Mouse (Mus musculus) adrenal gland (tissue): ENCODE data around the gene Prss27.
"Not testable (repeated sequence)": the region's sequence is repeated elsewhere in the genome, so short reads cannot be mapped to it uniquely, and the experiment has no call there.

Experiments used
- intact Hi-C: fragments of 180-260 bp; cut with DNase I; formaldehyde crosslinking; loops from one replicate; pipeline ENCODE4 v1.15.1; 2025

Gene Prss27

DNA sequence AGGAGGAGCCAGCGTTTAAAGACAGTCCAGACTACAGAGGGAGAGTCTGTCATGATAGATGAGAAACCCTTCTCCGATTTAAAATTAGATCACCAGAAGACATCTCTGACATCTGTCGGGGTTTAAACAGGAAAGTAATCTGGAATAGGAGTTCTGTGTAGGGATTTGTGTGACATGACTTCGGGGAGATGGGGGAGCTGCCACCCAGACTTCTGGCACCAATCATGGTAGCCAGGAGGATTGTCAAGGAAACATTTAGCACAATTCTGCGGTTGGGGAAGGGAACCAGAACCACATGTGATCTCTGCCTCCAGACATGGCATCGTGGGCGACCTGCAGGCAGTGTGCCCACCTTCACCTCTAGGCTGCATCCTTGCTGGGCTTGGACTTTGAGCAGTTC lies 8.5 kb upstream of the Prss27 start:
- intact Hi-C loops, result no loop called here

DNA sequence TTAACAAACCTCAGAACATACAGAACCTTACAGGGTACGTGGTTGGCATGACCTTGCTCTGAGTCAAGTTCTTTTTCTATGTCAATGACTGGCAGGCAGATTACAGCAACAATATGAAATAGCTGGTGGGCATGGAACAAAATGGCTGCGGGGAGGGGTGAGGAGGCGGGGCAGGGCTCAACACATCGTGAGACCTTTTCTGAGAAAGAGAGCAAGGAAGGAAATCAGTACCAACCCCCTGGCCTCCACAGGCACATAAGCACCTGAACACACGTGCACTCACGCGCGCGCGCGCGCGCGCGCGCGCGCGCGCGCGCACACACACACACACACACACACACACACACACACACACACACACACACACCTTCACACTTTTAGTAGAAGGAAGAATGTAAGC lies 7.4 kb upstream of the Prss27 start:
- intact Hi-C loops, result no loop called here

DNA sequence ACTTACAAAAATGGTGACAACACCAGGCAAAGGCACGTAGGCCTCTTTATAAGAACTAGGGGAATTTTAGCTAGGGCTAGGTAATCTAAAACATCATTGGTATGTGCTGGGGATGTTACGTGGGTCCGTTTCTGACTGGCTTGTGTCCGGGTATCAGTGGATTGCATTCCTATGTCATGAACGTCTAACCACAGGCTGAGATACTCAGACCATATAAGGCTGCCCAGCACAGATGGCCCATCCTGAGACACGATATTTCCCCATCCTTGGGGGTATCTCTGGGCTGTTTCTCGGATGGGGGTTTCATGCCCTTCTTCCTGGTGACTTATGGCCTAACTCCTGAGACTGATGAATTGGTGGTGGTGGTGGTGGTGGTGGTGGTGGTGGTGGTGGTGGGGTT lies 2.9 kb upstream of the Prss27 start:
- intact Hi-C loops, result no loop called here

DNA sequence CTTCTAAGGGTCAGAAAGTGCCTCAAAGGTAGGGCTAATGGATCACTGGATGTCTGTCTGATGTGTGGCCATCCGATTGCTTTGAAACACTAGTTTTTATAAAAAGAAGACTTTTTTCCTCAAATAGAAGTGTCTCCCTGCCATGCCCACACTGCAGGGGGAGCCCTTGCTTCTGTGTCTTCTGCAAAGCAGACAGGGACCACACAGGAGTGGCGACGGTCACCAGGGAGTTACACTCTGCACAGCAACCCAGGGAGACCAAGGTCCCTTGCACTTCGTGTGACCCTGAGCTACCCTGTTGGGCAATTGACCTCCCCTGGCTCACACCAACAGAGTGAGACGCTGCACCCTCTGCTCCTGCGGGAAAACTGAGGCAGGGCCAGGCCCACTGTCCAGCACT lies 990 bp upstream of the Prss27 start:
- intact Hi-C loops, result no loop called here

DNA sequence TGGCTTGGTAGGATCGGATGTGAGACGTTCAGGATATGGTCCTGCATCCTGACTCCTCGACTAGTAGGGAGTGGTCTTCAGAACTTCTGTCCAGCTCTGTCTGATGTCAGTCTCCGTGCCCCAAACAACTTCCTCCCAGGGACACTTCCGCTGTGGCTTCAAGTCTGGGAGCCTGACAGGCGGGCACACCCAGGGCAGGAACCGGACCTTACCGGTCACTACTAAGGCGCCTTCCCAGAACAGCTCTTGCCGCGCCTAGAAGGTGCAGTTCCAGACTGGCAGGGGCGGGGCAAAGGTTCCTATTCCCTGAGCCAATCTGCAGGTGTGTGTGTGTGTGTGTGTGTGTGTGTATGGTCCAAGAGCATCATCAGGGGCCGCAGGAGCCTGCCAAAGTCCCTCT lies 584 bp upstream of the Prss27 start:
- intact Hi-C loops, result no loop called here

DNA sequence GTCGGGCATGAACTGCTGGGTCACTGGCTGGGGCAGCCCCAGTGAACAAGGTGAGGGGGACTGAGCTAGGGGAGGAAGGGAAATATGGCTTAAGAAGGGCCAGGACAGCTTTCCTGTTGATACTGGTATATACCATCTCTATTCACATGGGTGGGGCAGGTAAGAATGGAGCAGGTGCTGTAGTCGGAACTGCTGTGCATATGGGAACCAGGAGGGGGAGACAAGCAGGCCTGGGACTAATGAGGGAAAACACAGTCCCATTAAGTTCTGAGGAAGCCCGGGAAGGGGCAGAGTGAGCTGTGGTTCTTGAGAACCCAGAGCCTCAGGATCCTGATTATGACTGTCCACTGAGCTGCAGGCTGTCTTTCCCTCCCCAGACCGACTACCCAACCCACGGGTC lies 6.5 kb downstream of the Prss27 start:
- intact Hi-C loops, result no loop called here

DNA sequence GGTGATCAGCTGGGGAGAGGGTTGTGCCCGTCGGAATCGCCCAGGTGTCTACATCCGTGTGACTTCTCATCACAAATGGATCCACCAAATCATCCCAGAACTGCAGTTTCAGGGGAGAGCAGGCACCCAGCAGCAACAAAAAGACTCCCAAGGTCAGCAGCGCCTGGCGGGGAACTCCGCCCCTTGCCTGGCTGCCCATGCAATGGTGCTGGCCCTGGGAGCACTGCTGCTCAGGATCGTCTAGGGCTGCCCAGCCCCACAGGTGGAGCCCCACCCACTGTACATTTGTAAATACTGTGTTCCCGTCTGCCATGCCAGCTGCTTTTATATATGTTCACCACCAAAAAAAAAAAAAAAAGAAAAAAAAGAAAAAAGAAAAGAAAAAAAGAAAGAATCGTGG lies 7.7 kb downstream of the Prss27 start:
- intact Hi-C loops, result no loop called here

DNA sequence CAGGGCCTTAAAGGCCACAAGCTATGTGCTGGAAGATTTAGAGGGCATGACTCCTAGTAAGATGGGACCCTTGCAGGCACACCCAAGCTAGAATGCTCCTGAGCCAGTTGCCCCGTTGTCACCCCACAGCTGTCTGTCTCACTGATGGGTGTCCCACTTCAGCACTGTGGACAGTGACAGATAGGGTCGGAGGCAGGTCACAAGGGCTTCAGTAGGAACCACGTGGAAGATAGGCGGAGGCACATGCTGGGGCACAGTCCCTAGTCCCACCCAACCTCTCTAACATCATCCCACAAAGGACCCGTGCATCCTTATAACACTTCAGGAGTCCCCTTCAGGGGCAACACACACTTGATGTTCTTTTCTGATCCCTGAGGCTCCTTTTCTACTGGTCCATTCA lies 8.1 kb downstream of the Prss27 start:
- intact Hi-C loops, result no loop called here

DNA sequence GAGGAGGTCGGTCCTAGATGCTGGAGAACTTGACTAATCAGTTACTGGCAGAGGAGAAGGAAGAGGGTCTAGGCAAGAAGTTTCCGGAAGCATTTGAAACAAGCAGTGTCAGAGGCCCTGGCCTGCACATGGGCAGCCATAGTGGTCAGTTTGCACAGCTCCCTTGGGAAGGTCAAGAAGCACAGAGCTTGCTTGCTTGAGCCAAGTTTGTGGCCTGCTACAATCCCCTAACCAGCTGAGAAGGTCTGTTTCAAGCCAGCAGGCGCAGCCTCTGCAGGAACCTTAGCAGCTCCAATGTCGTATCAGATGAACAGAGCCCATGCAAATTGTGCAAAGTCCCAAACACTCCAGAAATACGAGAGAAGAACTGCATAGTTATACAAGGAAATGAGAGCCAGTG lies 10.1 kb downstream of the Prss27 start:
- intact Hi-C loops, result no loop called here

DNA sequence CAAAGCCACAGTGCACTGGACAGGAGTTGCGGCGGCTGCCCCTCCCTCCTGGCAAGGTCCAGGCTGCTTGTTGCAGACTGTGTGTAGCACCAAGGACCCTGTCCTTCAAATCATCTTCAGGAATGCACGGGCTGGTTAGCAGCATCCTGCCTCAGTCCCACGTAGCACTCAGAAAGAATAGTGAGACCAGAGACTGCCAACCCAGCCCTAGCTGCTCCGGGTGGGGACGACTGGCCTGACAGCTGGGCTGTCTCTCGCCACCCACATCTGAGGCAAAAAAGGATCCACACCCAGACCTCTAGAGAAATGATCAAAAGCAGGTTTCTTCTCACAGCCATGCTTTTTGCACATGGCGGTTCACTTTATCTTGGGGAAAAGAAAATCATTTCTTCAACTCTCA lies 11.1 kb downstream of the Prss27 start:
- intact Hi-C loops, result no loop called here

DNA sequence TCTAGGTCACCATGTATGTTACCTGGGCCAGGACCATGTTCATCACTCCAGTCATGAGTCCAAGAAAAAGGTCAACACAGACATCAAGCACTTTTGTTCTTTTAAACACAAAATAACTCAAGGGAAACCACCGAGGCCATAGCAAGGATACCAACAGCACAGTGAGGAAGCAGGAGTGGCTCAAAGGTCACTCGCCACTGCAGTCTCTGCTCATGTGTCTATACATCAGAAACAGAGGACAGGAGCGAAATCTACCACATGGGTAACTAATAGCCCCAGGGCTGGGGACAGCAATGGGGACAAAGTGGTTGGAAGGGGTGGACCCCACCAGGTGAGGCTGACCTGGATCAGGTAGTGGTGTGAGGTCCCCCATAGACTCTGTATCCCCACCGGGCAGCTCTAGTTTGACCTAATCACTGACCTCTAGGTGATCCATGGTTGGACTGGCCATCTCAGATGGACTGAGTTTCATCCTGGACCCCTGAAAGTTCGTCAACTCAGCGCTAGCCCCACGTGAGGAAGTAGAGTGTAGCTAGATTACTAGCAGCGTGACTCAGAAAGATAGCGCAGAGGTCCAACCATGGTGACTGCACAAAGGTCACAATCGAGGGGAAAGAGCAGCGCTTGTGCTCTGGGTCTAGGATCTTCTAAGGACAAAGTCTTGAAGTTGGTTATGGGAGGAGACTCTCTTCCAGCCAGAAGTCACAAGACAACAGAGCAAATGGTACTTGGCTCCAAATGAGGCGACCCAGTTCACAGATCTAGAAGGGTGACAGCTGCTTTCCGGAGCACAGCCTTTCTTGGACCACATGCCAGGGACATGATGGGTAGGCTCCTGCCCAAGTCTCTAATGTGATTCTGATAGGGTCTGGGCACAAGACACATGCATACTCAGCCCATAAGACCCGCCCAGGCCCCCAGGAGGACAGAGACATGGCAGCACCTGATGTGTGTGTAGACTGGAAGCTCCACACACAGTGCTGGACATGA lies 19.0 kb downstream of the Prss27 start:
- intact Hi-C loops, result no loop called here

DNA sequence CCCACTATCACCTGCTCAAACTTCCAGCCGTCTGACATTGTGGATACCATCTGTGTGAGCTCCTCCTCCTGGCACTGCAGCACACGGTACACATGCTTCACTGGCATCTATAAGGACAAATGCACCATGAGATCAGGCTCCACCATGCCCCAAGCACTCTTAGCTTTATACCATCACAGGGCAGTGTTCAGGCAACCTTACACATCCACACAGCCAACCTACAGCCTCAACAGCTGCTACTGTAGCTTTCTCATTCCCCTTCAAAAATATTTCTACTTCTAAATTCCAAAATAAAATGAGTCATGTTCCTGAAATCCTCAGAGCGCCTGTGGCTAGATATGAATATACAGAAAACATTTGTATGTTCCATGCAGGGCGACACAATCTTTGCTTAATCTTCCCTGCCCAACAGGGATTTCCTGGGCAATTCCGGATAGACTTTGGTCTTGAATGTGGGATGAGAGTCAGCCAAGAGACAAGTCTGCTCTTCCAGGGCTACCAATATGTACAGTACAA lies 19.8 kb downstream of the Prss27 start:
- intact Hi-C loops, result no loop called here

DNA sequence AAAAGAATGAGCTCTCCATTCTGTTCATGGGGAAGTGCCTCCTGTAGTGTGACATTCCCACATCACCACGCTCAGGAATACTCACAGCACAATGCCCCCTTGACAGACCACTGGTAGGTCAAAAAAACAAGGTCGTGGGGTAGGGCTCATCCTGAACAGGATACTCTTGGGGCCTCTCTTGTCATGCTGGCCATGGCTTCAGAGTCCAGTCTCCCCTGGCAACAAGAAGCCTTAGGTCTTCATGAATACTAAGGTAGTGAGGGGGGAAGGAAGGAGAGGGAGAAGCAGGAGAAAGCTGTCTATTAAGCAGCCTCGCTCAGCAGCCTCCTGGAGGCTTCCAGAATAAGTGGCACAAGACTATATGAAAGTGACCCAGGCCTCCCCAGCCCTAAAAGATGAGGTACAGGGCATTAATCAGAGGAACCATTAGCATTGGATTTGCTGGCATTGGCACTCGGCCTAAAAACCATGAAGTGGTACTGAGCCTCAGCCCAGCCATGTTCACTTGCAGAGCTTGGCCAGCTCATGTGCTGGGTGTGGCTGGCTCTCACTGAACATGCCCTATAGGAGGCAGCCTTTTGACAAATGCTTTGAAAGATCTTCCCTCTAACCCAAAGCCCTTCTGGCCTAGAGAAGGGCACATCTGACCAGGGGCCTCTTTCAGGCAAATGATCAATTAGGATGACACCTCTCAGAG lies 24.7 kb downstream of the Prss27 start:
- intact Hi-C loops, result no loop called here

DNA sequence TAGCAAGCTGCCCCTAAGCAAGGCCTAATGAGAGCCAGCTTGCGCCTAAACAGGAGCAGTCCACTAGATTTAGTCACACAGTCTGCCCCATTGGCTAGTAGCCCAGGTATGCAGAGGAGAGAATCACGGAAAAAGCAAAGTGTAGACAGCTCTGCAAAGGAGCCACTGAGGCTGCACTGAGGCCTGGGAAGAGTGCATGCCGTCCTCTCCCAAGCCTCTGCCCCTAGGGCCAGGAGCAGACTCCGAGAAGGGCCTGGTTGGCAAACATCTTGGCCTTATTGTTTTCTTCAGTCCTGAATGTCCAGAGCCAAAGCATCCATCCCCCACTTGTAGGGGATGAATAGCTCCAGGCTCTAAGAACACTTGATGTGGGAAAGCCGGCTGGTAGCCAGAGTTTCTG lies 30.3 kb downstream of the Prss27 start:
- intact Hi-C loops, result no loop called here

DNA sequence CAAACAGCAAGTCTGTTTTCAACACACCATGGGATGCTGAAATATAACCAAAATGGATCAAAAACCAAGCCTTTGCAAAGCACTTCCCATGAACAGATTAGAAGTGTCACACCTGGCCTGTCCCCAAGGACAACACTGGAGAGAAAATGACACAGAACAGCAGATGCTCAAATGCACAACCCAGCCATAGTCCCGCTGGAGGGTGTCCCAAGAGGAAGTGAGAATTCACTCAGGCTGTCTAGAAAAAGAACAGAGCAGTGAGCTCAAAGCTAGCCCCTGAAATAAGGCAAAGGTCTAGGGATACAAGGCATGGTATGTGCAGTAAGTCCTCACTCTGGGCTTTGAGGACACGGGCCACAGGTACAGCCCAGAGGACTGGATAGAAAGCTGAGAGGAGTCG lies 31.6 kb downstream of the Prss27 start:
- intact Hi-C loops, result no loop called here

DNA sequence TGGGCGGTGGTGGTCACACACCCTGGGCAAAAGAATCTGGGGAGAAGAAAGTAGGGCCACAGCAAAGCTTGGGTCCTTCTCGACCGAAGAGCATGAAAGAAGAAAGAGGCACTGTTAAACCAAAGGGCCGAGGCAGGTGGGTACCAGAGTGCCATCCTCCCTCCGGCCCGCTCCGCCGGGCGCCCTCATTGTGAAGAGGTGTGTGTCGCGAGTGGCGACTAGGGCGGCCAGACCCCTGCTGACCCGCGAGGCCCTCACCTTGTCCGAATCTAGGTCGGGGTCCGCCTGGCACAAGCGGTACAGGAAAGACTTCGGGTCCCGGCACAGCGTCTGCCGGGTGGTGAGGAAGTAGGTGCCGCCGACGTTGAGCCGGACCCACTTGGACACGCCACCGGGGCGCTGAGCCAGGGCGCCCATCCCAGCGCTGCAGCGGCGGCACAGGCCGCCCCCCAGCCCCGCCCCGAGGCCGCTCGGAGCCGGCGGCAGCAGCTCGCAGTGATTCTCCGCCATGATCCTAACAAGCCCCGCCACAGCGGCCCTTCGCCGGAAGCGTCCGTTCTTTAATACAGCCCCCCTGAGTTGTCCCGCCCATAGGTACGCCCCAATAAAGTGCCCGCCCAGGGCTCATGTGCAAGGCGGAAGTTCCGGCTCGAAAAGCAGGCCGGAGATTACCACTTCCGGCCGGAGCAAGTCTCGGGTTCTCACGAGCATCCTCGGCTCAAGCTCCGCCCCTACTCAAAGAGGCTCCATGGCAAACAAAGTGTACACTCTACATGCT lies 35.2 kb downstream of the Prss27 start, which contains the start of gene Kctd5:
Gene Kctd5, minus strand, starts transcription at position 567 of the 778 bp plus-strand sequence.
- intact Hi-C loops, result loop anchor here (2.0 kb wide), 1 partner anchor 68 kb away; no protein-coding TSS in a partner anchor

DNA sequence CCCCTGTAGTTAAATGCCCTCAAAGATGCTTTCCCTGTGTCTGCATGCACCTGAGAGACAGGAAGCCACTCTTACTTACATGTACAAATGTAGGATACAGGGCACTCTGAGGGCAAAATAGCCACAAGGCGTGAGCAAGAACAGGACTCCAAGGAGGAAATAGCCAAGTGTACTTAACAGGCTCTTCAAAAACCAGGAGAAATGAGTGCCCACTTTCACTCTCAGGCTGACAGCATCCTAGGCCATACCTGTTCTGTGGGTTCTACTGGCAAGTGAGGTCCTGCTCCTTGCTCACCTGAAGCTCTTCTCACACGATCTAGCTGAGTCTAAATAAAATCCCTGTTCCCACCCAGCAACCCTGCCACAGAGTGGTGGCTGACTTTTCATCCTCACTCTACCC lies 39.2 kb downstream of the Prss27 start:
- intact Hi-C loops, result no loop called here

DNA sequence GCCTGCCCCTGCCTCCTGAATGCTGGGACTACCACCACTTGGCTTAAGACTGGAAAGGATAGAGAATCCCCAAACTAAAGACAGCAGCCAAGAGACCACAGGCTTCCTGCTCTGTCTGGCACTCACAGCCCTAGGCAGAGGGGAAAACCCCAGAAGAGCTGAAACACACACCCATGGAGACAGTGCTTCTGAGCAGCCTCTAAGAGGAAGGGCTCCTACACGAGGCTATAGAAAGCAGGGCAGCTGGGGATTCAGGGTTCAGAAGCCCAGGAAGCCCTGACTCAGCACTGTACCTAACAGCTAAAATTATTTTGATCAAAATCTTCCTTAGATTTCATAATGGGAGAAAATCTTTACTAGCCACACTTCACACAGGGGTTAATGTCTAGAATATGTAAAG lies 46.6 kb downstream of the Prss27 start:
- intact Hi-C loops, result no loop called here

DNA sequence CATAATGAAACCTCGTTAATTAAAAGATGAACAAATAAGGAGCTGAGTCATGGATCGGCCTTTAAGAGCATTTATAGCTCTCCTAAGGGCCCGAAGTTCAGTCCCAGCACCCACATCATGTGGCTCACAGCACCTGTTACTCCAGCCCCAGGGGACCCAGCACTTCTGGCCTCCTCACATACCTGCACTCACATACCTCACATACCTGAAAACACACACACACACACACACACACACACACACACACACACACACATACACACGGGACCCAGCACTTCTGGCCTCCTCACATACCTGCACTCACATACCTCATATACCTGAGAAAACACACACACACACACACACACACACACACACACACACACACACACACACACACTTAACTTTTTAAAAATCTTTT lies 48.5 kb downstream of the Prss27 start:
- intact Hi-C loops, result not testable (repeated sequence)

DNA sequence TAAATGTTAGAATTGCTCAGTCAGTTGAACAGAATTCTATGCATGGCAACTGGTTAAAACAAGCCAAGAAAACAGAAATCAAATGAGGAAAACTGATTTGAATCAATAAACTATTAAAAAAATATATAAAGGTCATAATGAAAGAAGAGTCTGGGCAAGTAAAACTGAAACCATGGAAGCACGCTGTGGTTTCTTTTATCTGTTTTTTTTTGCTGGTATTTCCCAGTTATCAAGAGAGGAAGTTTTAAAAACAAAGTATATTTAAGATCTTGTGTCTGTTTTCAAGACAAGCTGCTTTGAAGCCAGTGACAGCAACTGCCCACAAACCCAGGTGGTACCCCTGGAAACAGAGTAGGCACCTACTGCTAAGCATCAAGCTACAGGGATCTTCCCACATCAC lies 52.6 kb downstream of the Prss27 start:
- intact Hi-C loops, result no loop called here
